Mouse (Mus musculus): Measurements from ENCODE around the gene Lancl2.

Gene Lancl2

GRCm38 (mm10) chr6:57767112-57767868, 65.0 kb downstream of the Lancl2 start:
- no peak for DNase-seq (ENCODE audit: low spot score)

GRCm38 (mm10) chr6:57768948-57769525, 66.7 kb downstream of the Lancl2 start:
- DNase-seq (ENCODE audit: low spot score) = no peak

GRCm38 (mm10) chr6:57770467-57771190, 68.3 kb downstream of the Lancl2 start:
- no peak for DNase-seq (ENCODE audit: low spot score)

- DNase-seq (ENCODE audit: low spot score) = no peak
Measured at GRCm38 (mm10) chr6:57773792-57774191, 71.5 kb downstream of the Lancl2 start.

DNA sequence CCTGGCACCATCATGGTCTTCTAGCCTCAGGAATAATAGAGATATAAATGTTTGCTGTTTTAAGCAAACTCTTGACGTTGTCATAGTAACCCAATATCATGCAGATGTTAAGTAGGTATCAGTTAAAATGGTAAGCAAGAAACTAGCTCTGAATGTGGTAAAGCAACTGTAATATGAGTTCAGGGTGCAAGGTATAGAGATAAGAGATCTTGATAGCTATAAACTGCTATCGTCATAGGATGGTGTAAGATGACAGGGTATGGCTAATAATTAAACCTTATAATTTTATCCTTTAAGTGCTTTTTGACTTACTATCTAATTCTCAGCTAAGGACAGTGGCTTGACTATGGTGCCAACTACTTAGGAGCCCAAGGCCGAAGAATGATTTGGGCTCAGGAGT, 78.0 kb downstream of the Lancl2 start:
- DNase-seq (ENCODE audit: low spot score) = no peak

DNA sequence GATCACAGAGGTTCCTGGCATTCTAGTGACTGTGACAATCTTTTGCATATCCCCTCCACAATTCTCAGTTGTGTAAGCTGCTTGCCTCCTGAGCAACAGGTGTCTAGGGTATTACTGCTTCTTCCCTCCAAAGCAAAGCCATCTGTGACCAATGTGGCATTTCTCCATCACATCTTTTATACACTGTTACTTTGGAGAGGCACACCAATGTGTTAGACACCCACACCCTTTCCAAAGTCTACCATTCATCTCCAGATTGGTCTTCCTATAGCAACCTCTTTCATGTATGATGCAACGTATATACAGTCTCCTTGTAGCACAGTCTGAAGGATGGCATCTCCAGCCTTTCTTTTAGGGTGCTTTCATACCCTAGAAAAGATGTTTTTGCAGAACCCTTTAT, 80.3 kb downstream of the Lancl2 start:
- DNase-seq (ENCODE audit: low spot score) = no peak

- DNase-seq (ENCODE audit: low spot score) = no peak
Measured at GRCm38 (mm10) chr6:57784251-57784650, 81.9 kb downstream of the Lancl2 start.

GRCm38 (mm10) chr6:57787376-57787775, 85.0 kb downstream of the Lancl2 start:
- no peak for DNase-seq (ENCODE audit: low spot score)
